ENCODE assay signal across 8 mouse cellular contexts in the genomic region with DNA sequence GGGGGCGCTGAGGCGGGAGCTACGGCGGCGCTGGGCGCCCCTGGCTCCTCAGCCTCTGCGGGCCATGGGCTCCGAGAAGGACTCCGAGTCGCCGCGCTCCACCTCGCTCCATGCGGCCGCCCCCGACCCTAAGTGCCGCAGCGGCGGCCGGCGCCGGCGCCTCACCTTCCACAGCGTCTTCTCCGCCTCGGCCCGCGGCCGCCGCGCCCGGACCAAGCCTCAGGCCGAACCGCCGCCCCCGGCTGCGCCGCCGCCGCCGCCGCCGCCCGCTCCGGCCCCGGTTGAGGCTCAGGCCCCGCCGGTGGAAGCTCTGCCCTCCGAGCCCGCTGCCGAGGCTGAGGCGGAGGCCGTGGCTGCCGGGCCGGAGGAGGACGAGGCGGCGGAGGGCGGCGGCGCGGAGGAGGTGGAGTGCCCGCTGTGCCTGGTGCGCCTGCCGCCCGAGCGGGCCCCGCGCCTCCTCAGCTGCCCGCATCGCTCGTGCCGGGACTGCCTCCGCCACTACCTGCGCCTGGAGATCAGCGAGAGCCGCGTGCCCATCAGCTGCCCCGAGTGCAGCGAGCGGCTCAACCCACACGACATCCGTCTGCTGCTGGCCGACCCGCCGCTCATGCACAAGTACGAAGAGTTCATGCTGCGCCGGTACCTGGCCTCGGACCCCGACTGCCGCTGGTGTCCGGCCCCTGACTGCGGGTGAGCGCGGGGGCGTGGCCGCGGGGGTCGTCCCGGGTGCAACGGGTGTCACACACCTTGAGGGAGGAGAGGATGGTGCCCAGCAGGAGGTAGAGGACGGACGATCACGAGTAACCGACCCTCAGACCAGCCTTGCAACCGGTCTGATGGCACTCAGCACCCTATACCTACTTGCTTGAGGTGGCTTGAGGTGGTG. TPM values are rescaled to one million over a fixed set of nuclear protein-coding genes. Genes with fewer than 3 reads are reported as not detected.
DNase-seq lines count a peak whose midpoint lies in the region; ATAC-seq and TF ChIP-seq lines count a peak whose summit lies in the region.

A gene (plus strand): TSS at position 65 of the 886 bp plus-strand sequence.

- H3K9ac ChIP-seq in intestine, embryonic 15.5 days = peak within 1 kb of the TSS; percentile 92
- H3K9ac ChIP-seq in limb, embryonic 13.5 days = peak within 1 kb of the TSS; percentile 90
- H3K9ac ChIP-seq in midbrain, embryonic 13.5 days (replicated peaks) = peak within 1 kb of the TSS; percentile 98

- peak within 1 kb of the TSS; percentile 99 for H3K4me2 ChIP-seq in intestine, embryonic 15.5 days (replicated peaks)
- H3K4me2 ChIP-seq in limb, embryonic 13.5 days (replicated peaks) = peak within 1 kb of the TSS; percentile 100
- H3K4me2 ChIP-seq in midbrain, embryonic 13.5 days (replicated peaks) = peak within 1 kb of the TSS; percentile 98

- H3K9me3 ChIP-seq in intestine, embryonic 15.5 days = no peaks in the 10 kb centered on the region
- H3K9me3 ChIP-seq in limb, embryonic 13.5 days = no peaks in the 10 kb centered on the region
- no peaks in the 10 kb centered on the region for H3K9me3 ChIP-seq in midbrain, embryonic 13.5 days

- ATAC-seq in intestine, embryonic 15.5 days = peak; percentile 82
- ATAC-seq in limb, embryonic 13.5 days (ENCODE audit: low FRiP score, low read depth) = peak; percentile 46
- peak; percentile 72 for ATAC-seq in midbrain, embryonic 13.5 days

- intact Hi-C loops in left cerebral cortex, adult 2 months (cut with DNase I) = loop anchor here (1.0 to 2.0 kb wide), 2 partner anchors 9 to 66 kb away; no protein-coding TSS in a partner anchor

- peak within 1 kb of the TSS; percentile 99 for H3K4me3 ChIP-seq in left cerebral cortex, adult 2 months
- H3K4me3 ChIP-seq in intestine, embryonic 15.5 days (replicated peaks) = peak within 1 kb of the TSS; percentile 86
- H3K4me3 ChIP-seq in limb, embryonic 13.5 days = peak within 1 kb of the TSS; percentile 91
- H3K4me3 ChIP-seq in midbrain, embryonic 13.5 days (replicated peaks) = peak within 1 kb of the TSS; percentile 96

- DNase-seq in left cerebral cortex, adult 2 months (ENCODE audit: extremely low spot score in 1 of 2, low spot score in 2 of 2) = peak; percentile 36 to 47
- no peak for DNase-seq in left cerebral cortex, adult 9 months (ENCODE audit: low spot score in 2 of 2)
- DNase-seq in embryo, embryonic 11 days = peak; percentile 59
- no peak for DNase-seq in gonadal fat pad, adult 2 months (ENCODE audit: low read depth)
- peak; percentile 46 to 50 for DNase-seq in spleen, postnatal 36 days (ENCODE audit: low spot score in 2 of 2)

- H3K27ac ChIP-seq in left cerebral cortex, adult 2 months = peak within 1 kb of the TSS; percentile 86
- peak within 1 kb of the TSS; percentile 88 for H3K27ac ChIP-seq in intestine, embryonic 15.5 days
- H3K27ac ChIP-seq in limb, embryonic 13.5 days = peak within 1 kb of the TSS; percentile 84
- peak within 1 kb of the TSS; percentile 95 for H3K27ac ChIP-seq in midbrain, embryonic 13.5 days

- H3K27me3 ChIP-seq in intestine, embryonic 15.5 days (replicated peaks) = no peaks in the 10 kb centered on the region
- H3K27me3 ChIP-seq in limb, embryonic 13.5 days = no peaks in the 10 kb centered on the region
- H3K27me3 ChIP-seq in midbrain, embryonic 13.5 days = no peaks in the 10 kb centered on the region

- no peaks in the 10 kb centered on the region for H3K36me3 ChIP-seq in intestine, embryonic 15.5 days
- no peaks in the 10 kb centered on the region for H3K36me3 ChIP-seq in limb, embryonic 13.5 days
- H3K36me3 ChIP-seq in midbrain, embryonic 13.5 days = no peaks in the 10 kb centered on the region

- WGBS in intestine, embryonic 15.5 days = under 1% methylated on average over 77 of the region's 107 CpGs
- WGBS in limb, embryonic 13.5 days = under 1% methylated on average over 85 of the region's 107 CpGs
- under 1% methylated on average over 62 of the region's 107 CpGs for WGBS in midbrain, embryonic 13.5 days

- no peak for TF ChIP-seq CTCF in left cerebral cortex, adult 2 months (IDR thresholded peaks at IDR 0.05)

- H3K4me1 ChIP-seq in intestine, embryonic 15.5 days (replicated peaks) = peaks cover 13% of the 10 kb centered on the region
- peaks cover 10% of the 10 kb centered on the region for H3K4me1 ChIP-seq in limb, embryonic 13.5 days
- H3K4me1 ChIP-seq in midbrain, embryonic 13.5 days (replicated peaks) = peaks cover 39% of the 10 kb centered on the region

RNA-seq across cellular contexts. Expression of the gene that starts here (rescaled TPM):
- 10 to 100 TPM; 52.6 to 57.7 TPM for total RNA-seq in left cerebral cortex, adult 2 months (2021)
- polyA plus RNA-seq in gonadal fat pad, adult 2 months (2012; rRNA removed) = 30.2 and 36.1 TPM in 2 replicates
- 6.7 and 7.0 TPM in 2 replicates for polyA plus RNA-seq in intestine, embryonic 15.5 days (2015; fragmentation: Nextera tagmentation; extraction: Ambion mirVana)
- 8.5 and 10.2 TPM in 2 replicates for polyA plus RNA-seq in limb, embryonic 13.5 days (2015; fragmentation: Nextera tagmentation; extraction: Ambion mirVana)
- polyA plus RNA-seq in midbrain, embryonic 13.5 days (2015; fragmentation: Nextera tagmentation; extraction: Ambion mirVana) = 21.5 and 22.1 TPM in 2 replicates

Comparison
In these comparisons a context has a peak if more than half of its experiments do, and no peak if none do; other contexts are left out.
1. DNase-seq: peak in left cerebral cortex, adult 2 months (2 of 2), embryo, embryonic 11 days (single experiment) and spleen, postnatal 36 days (2 of 2); none in left cerebral cortex, adult 9 months (0 of 2) and gonadal fat pad, adult 2 months (single experiment).
2. Peak in every context shown above with its lines, with median percentiles within 50 percentile points of each other: H3K27ac ChIP-seq, H3K4me3 ChIP-seq, ATAC-seq, H3K4me2 ChIP-seq and H3K9ac ChIP-seq.